Mouse (Mus musculus) liver, embryonic 13.5 days (tissue): Measurements from ENCODE around the gene Ttc39d. TPM values are rescaled to one million over a fixed set of nuclear protein-coding genes. Genes with fewer than 3 reads are reported as not detected.

Source experiments
- polyA plus RNA-seq: library from polyadenylated mRNA; unstranded; fragments of >200 nt; fragmentation: Nextera tagmentation; extraction: Ambion mirVana; gene quantifications from 2 replicates; pipeline ENCODE4 v1.2.1, GENCODE M21; 2015

Gene Ttc39d
- polyA plus RNA-seq, 1 experiment from 2014 or later, result not detected

Other genes with a start within 250 kb of the Ttc39d start
- 25.0 and 32.0 TPM in 2 replicates for gene Hnrnpll, start 145.1 kb upstream of the Ttc39d start, polyA plus RNA-seq
- gene Galm, start 80.0 kb upstream of the Ttc39d start, polyA plus RNA-seq, result 17.8 and 22.4 TPM in 2 replicates
- gene Srsf7, start 153 bp upstream of the Ttc39d start, polyA plus RNA-seq, result 336 and 378 TPM in 2 replicates
- gene Gemin6, start 17.0 kb downstream of the Ttc39d start, polyA plus RNA-seq, result 43.5 and 50.9 TPM in 2 replicates
- 9.9 and 13.6 TPM in 2 replicates for gene Morn2, start 82.7 kb downstream of the Ttc39d start, polyA plus RNA-seq
- gene Dhx57, start 83.0 kb downstream of the Ttc39d start, polyA plus RNA-seq, result 3.4 and 4.6 TPM in 2 replicates
- 0.16 and 0.22 TPM in 2 replicates for gene Arhgef33, start 99.9 kb downstream of the Ttc39d start, polyA plus RNA-seq
- gene Gm10190, start 166.1 kb downstream of the Ttc39d start, polyA plus RNA-seq, result not detected in 2 replicates